Mouse (Mus musculus) heart, postnatal 0 days (tissue): ENCODE results near the gene Lin37.

Experiments used
- CTCF ChIP-seq: IDR thresholded peaks from 2 replicates; pipeline ENCODE4 v1.5.1; 2016; ENCODE audit warnings: antibody characterized with exemption, control low read depth, low read depth
- EP300 ChIP-seq: IDR thresholded peaks from 2 replicates; pipeline ENCODE4 v1.6.1; 2016; ENCODE audit warnings: antibody characterized with exemption, low read depth

DNA sequence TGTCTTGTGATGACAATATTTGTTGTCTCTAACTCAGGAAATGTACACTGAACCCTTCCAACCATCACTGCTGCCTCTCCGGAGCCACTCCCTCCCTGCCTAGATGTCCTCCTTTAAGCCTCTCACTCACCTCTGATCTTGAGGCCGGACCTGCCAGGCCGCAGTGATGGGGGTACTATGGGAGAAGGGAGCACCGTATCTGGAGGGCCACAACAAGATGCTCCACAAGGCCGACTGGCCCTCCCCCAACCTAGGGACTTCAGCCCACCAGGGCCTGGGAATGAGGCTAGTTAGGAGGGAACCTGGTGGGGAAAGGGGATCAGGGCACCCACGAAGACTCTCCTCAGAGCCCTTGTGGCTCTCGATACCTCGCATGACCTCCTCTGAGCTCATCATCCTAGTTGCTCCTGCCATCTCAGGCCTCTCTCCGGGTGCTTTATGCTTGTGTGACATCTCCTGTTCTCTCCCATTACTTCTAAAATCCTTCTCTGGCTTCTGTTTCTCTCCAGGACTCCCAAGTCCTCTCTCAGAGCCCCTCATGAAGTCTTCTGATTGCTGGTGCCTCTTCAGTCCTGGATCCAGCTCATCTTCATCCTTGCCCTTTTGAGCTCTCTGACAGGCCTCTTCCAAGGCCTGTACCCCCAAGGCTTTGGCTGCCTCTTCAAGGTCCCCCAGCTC lies 31.4 kb upstream of the Lin37 start:
- TF ChIP-seq CTCF: no peak
- TF ChIP-seq EP300: no peak
